Mouse (Mus musculus) heart, embryonic 11.5 days (tissue): Measurements from ENCODE around the gene Letmd1. TPM values are rescaled to one million over a fixed set of nuclear protein-coding genes. Genes with fewer than 3 reads are reported as not detected.

Source experiments
- ATAC-seq: fragments of 200-750 bp; cut with Nextera tagmentation; replicated peaks from 2 replicates; pipeline ENCODE4 v1.8.0; 2017; ENCODE audit warnings: moderate library complexity; ENCODE audit not compliant: insufficient number of reproducible peaks, low FRiP score, low TSS enrichment
- H3K27ac ChIP-seq: fragments of 300-500 bp; sonication (generic); 2 replicates; pipeline ENCODE4 v1.5.1; 2014; ENCODE audit warnings: mild to moderate bottlenecking, low read depth, low read length
- H3K27me3 ChIP-seq: fragments of 300-500 bp; sonication (generic); 2 replicates; pipeline ENCODE4 v1.6.1; 2014; ENCODE audit warnings: mild to moderate bottlenecking, low read length, mixed read lengths; ENCODE audit not compliant: control insufficient read depth, insufficient read depth
- H3K36me3 ChIP-seq: fragments of 300-500 bp; sonication (generic); 2 replicates; pipeline ENCODE4 v1.6.1; 2014; ENCODE audit warnings: mild to moderate bottlenecking, low read length, moderate library complexity, mixed read lengths; ENCODE audit not compliant: control insufficient read depth, insufficient read depth
- H3K4me1 ChIP-seq: fragments of 300-500 bp; sonication (generic); 2 replicates; pipeline ENCODE4 v1.6.1; 2014; ENCODE audit warnings: low read length; ENCODE audit not compliant: control insufficient read depth, insufficient read depth
- H3K4me2 ChIP-seq: fragments of 300-500 bp; sonication (generic); 2 replicates; pipeline ENCODE4 v1.6.1; 2014; ENCODE audit warnings: mild to moderate bottlenecking, moderate library complexity
- H3K4me3 ChIP-seq: fragments of 300-500 bp; sonication (generic); 2 replicates; pipeline ENCODE4 v1.5.1; 2014; ENCODE audit warnings: low read depth, low read length
- H3K9ac ChIP-seq: fragments of 300-500 bp; sonication (generic); 2 replicates; pipeline ENCODE4 v1.6.1; 2014; ENCODE audit warnings: mild to moderate bottlenecking, low read depth, low read length, moderate library complexity
- H3K9me3 ChIP-seq: fragments of 300-500 bp; sonication (generic); replicated peaks from 2 replicates; pipeline ENCODE4 v1.6.1; 2016; ENCODE audit warnings: low read length; ENCODE audit not compliant: control insufficient read depth
- WGBS: fragments of 180-500 bp; shearing (Covaris S2); extraction: QIAGEN DNeasy Blood & Tissue Kit; methylation state at CpG from one replicate; pipeline ENCODE4 v1.1.7; 2014; ENCODE audit not compliant: insufficient replicate concordance; 5-methylcytosine and 5-hydroxymethylcytosine counted together
- polyA plus RNA-seq: library from polyadenylated mRNA; unstranded; fragments of >200 nt; fragmentation: Nextera tagmentation; extraction: Ambion mirVana; gene quantifications from 2 replicates; pipeline ENCODE4 v1.2.1, GENCODE M21; 2014

The Letmd1 gene
- polyA plus RNA-seq, 1 experiment from 2014 or later: 19.3 TPM

GRCm38 (mm10) chr15:100446887-100447286 is 21.9 kb upstream of the Letmd1 start:
- Histone ChIP-seq H3K4me3 (no peak overlapping the region), H3K4me1 (no peaks in the 10 kb centered on the region; the same call in 1 of the 2 replicates), H3K9me3 (no peaks in the 10 kb centered on the region), H3K27ac (no peak overlapping the region), H3K27me3 (no peaks in the 10 kb centered on the region), H3K36me3 (no peaks in the 10 kb centered on the region), H3K9ac (no peak overlapping the region), H3K4me2 (no peak overlapping the region)
- ATAC-seq: no peak
- WGBS: 66% methylated on average over 2 of the region's 2 CpGs

- no peak overlapping the region for H3K27ac ChIP-seq
- no peaks in the 10 kb centered on the region for H3K4me1 ChIP-seq
- no peaks in the 10 kb centered on the region for H3K27me3 ChIP-seq
- H3K4me2 ChIP-seq: no peak overlapping the region
- no peak overlapping the region for H3K4me3 ChIP-seq
- ATAC-seq: no peak
- H3K9me3 ChIP-seq: no peaks in the 10 kb centered on the region
- no peaks in the 10 kb centered on the region for H3K36me3 ChIP-seq
- H3K9ac ChIP-seq: no peak overlapping the region
- WGBS: 68% methylated on average over 4 of the region's 4 CpGs
Measured at GRCm38 (mm10) chr15:100448572-100448971, 20.3 kb upstream of the Letmd1 start.

- ATAC-seq: no peak
- H3K36me3 ChIP-seq: no peaks in the 10 kb centered on the region
- no peak overlapping the region for H3K4me2 ChIP-seq
- H3K9ac ChIP-seq: no peak overlapping the region
- no peaks in the 10 kb centered on the region for H3K27me3 ChIP-seq
- WGBS: 74% methylated on average over 3 of the region's 3 CpGs
- no peaks in the 10 kb centered on the region for H3K4me1 ChIP-seq
- no peak overlapping the region for H3K4me3 ChIP-seq
- no peak overlapping the region for H3K27ac ChIP-seq
- no peaks in the 10 kb centered on the region for H3K9me3 ChIP-seq
Measured at GRCm38 (mm10) chr15:100449495-100449894, 19.3 kb upstream of the Letmd1 start.

- Histone ChIP-seq H3K27me3 (no peaks in the 10 kb centered on the region), H3K9me3 (no peaks in the 10 kb centered on the region), H3K36me3 (no peaks in the 10 kb centered on the region), H3K4me2 (no peak overlapping the region), H3K27ac (no peak overlapping the region), H3K4me3 (no peak overlapping the region), H3K4me1 (no peaks in the 10 kb centered on the region), H3K9ac (no peak overlapping the region)
- no peak for ATAC-seq
- 70% methylated on average over 16 of the region's 16 CpGs for WGBS
Measured at GRCm38 (mm10) chr15:100451245-100451644, 17.6 kb upstream of the Letmd1 start.

GRCm38 (mm10) chr15:100452486-100452885 is 16.3 kb upstream of the Letmd1 start:
- Histone ChIP-seq H3K27me3 (no peaks in the 10 kb centered on the region), H3K36me3 (no peaks in the 10 kb centered on the region), H3K4me1 (no peaks in the 10 kb centered on the region), H3K9ac (no peak overlapping the region), H3K4me2 (no peak overlapping the region), H3K9me3 (no peaks in the 10 kb centered on the region), H3K27ac (no peak overlapping the region), H3K4me3 (no peak overlapping the region)
- ATAC-seq: no peak
- WGBS: 70% methylated on average over 11 of the region's 11 CpGs

- H3K27me3 ChIP-seq: 0 out of 2 replicates have a peak, but pooled peaks cover 4% of the 10 kb centered on the region
- no peak overlapping the region for H3K4me3 ChIP-seq
- H3K36me3 ChIP-seq: no peaks in the 10 kb centered on the region
- 66% methylated on average over 7 of the region's 7 CpGs for WGBS
- no peak overlapping the region for H3K9ac ChIP-seq
- H3K4me2 ChIP-seq: no peak overlapping the region
- ATAC-seq: no peak
- H3K27ac ChIP-seq: no peak overlapping the region
- H3K4me1 ChIP-seq: peaks cover 4% of the 10 kb centered on the region
- H3K9me3 ChIP-seq: no peaks in the 10 kb centered on the region
Measured at GRCm38 (mm10) chr15:100456356-100456991, 12.3 kb upstream of the Letmd1 start.

GRCm38 (mm10) chr15:100457340-100457739 is 11.5 kb upstream of the Letmd1 start:
- Histone ChIP-seq H3K27ac (no peak overlapping the region), H3K36me3 (no peaks in the 10 kb centered on the region), H3K9ac (no peak overlapping the region), H3K4me3 (0 out of 2 replicates have a peak overlapping the region, but pooled peaks have one; percentile 3), H3K27me3 (0 out of 2 replicates have a peak, but pooled peaks cover 4% of the 10 kb centered on the region), H3K4me1 (peaks cover 4% of the 10 kb centered on the region), H3K4me2 (peak overlapping the region; percentile 49), H3K9me3 (no peaks in the 10 kb centered on the region)
- ATAC-seq: no peak
- 7% methylated on average over 17 of the region's 17 CpGs for WGBS

GRCm38 (mm10) chr15:100458055-100458454 is 10.8 kb upstream of the Letmd1 start:
- H3K36me3 ChIP-seq: no peaks in the 10 kb centered on the region
- H3K9ac ChIP-seq: no peak overlapping the region
- H3K9me3 ChIP-seq: no peaks in the 10 kb centered on the region
- H3K4me3 ChIP-seq: no peak overlapping the region
- WGBS: 35% methylated on average over 10 of the region's 10 CpGs
- 0 out of 2 replicates have a peak, but pooled peaks cover 4% of the 10 kb centered on the region for H3K27me3 ChIP-seq
- no peak overlapping the region for H3K4me2 ChIP-seq
- no peak for ATAC-seq
- H3K27ac ChIP-seq: no peak overlapping the region
- peaks cover 4% of the 10 kb centered on the region for H3K4me1 ChIP-seq

- Histone ChIP-seq H3K27me3 (0 out of 2 replicates have a peak, but pooled peaks cover 4% of the 10 kb centered on the region), H3K4me2 (peak overlapping the region; percentile 52), H3K9ac (no peak overlapping the region), H3K27ac (no peak overlapping the region), H3K4me1 (peaks cover 4% of the 10 kb centered on the region), H3K4me3 (peak overlapping the region; percentile 14; the same call in 1 of the 2 replicates), H3K9me3 (no peaks in the 10 kb centered on the region), H3K36me3 (no peaks in the 10 kb centered on the region)
- WGBS: 9% methylated on average over 12 of the region's 12 CpGs
- no peak for ATAC-seq
Measured at GRCm38 (mm10) chr15:100460942-100461341, 7.9 kb upstream of the Letmd1 start.
